Mouse (Mus musculus): Measurements from ENCODE around the gene Mei1. TPM values are rescaled to one million over a fixed set of nuclear protein-coding genes. Genes with fewer than 3 reads are reported as not detected.

Mei1 gene
- total and polyA plus RNA-seq, 3 experiments = 0.04 TPM; not detected in 2

DNA sequence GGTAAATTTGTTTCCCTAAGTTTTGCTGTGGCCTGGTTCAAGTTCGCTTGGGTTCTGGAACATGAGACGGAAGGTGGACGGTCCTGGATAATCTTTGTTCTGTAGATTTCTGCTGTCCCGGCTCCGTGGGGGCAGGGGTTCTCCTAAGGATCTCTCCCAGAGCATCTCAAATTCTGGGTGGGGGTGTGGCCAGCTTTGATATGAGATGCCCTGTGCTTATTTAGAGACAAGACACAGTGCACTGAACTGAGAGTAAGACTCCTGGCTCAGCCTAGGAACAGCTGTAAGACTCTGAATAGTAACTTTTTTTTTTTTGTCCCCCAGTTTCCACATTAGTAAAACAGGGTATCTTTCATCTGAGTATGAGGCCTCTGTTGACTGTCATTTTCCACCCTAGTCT, 58.6 kb downstream of the Mei1 start:
- H3K4me1 ChIP-seq (ENCODE audit: control insufficient read depth in 1 of 2, insufficient read depth in 2 of 2) = peaks cover 18 to 41% of the 10 kb centered on the region in 2 experiments
- DNase-seq (ENCODE audit: extremely low read depth) = no peak
- in situ Hi-C loops (cut with MboI; ENCODE audit: low pct_ligation_motif_present, low pct_unique_long_range_greater_than_20kb, low sequenced_read_pairs) (no loop called here), dilution Hi-C loops (cut with MboI; ENCODE audit: extremely low pct_ligation_motif_present, extremely low pct_unique_long_range_greater_than_20kb, low sequenced_read_pairs) (no loop called here)
- H3K27ac ChIP-seq (ENCODE audit: insufficient read depth, low read depth) = peak overlapping the region; percentile 68; the same call in 1 of the 2 replicates
- peaks cover 29% of the 10 kb centered on the region for H3K79me2 ChIP-seq (replicated peaks; ENCODE audit: control insufficient read depth, extremely low read depth, insufficient read depth, poor library complexity, severe bottlenecking)
- peak overlapping the region; percentile 91 for H3K9ac ChIP-seq (ENCODE audit: insufficient read depth, low read depth)
- TF ChIP-seq USF2 (conservative IDR thresholded peaks at IDR 0.05; ENCODE audit: low read depth, low read length) = no peak
- no peak for TF ChIP-seq NRF1 (IDR thresholded peaks at IDR 0.05; ENCODE audit: low read depth, low read length)
- TF ChIP-seq ELF1 (IDR thresholded peaks at IDR 0.05; ENCODE audit: low read depth, low read length) = no peak
- no peak for TF ChIP-seq HCFC1 (IDR thresholded peaks at IDR 0.05; ENCODE audit: low read depth, low read length)
- no peak for TF ChIP-seq POLR2AphosphoS2 (IDR thresholded peaks at IDR 0.05; ENCODE audit: low read depth, low read length)
- TF ChIP-seq RAD21 (IDR thresholded peaks at IDR 0.05; ENCODE audit: low read depth, low read length) = no peak
- TF ChIP-seq TBP (conservative IDR thresholded peaks at IDR 0.05; ENCODE audit: low read depth, low read length) = no peak
- no peak for TF ChIP-seq PAX5 (IDR thresholded peaks at IDR 0.05; ENCODE audit: low read length)
- H3K27me3 ChIP-seq (replicated peaks) = no peaks in the 10 kb centered on the region
- no peaks in the 10 kb centered on the region for H3K9me3 ChIP-seq (replicated peaks; ENCODE audit: low read length)
- peak overlapping the region; percentile 77 to 95 (median 94) for H3K4me3 ChIP-seq (replicated peaks in 1 of 3; ENCODE audit: low read depth in 2 of 3, low read length in 2 of 3, poor library complexity in 1 of 3)
- peaks cover 23 to 34% of the 10 kb centered on the region in 2 experiments for H3K36me3 ChIP-seq (replicated peaks in 1 of 2; ENCODE audit: control insufficient read depth in 1 of 2, insufficient read depth in 1 of 2, low read length in 1 of 2)
- peak overlapping the region; percentile 87 for H3K4me2 ChIP-seq (ENCODE audit: insufficient read depth, low read depth, poor library complexity, severe bottlenecking)

DNA sequence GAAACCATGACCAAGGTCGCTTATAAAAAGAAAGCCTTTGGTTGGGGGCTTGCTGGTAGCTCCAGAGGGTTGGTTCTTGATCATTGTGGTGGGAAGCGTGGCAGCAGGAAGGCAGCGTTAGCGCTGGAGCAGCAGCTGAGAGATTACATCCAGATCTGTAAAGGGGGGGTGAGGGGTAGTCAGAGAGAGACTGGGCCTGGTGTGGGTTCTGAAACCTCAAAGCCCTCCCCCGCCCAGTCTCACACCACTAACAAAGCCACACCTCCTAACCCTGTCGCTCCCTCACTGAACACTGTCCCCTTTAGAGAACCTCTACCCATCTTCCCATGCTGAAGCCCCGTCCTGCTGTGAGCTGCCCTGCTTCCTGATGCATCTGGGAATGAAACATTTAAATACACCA, 60.8 kb downstream of the Mei1 start:
- H3K36me3 ChIP-seq (replicated peaks in 1 of 2; ENCODE audit: control insufficient read depth in 1 of 2, insufficient read depth in 1 of 2, low read length in 1 of 2) = peaks cover 35 to 56% of the 10 kb centered on the region in 2 experiments
- no peak overlapping the region for H3K27ac ChIP-seq (ENCODE audit: insufficient read depth, low read depth)
- TF ChIP-seq SMC3 (IDR thresholded peaks at IDR 0.05; ENCODE audit: low read depth, low read length) = no peak
- TF ChIP-seq MYC (IDR thresholded peaks at IDR 0.05; ENCODE audit: low read depth, low read length) = 0 out of 2 replicates have a peak, but pooled peaks have one; percentile 22
- TF ChIP-seq CHD2 (IDR thresholded peaks at IDR 0.05; ENCODE audit: low read length) = no peak
- TF ChIP-seq ELF1 (IDR thresholded peaks at IDR 0.05; ENCODE audit: low read depth, low read length) = no peak
- no peak for TF ChIP-seq GABPA (IDR thresholded peaks at IDR 0.05; ENCODE audit: insufficient replicate concordance, low read depth, low read length)
- no peak for TF ChIP-seq ZMIZ1 (IDR thresholded peaks at IDR 0.05; ENCODE audit: low read depth, low read length)
- peak; percentile 29; the same call in 1 of the 2 replicates for TF ChIP-seq TCF12 (IDR thresholded peaks at IDR 0.05; ENCODE audit: low read depth, low read length)
- TF ChIP-seq NRF1 (IDR thresholded peaks at IDR 0.05; ENCODE audit: low read depth, low read length) = no peak
- in situ Hi-C loops (cut with MboI; ENCODE audit: low pct_ligation_motif_present, low pct_unique_long_range_greater_than_20kb, low sequenced_read_pairs) (no loop called here), dilution Hi-C loops (cut with MboI; ENCODE audit: extremely low pct_ligation_motif_present, extremely low pct_unique_long_range_greater_than_20kb, low sequenced_read_pairs) (no loop called here)
- no peak overlapping the region for H3K4me3 ChIP-seq (replicated peaks in 1 of 3; ENCODE audit: low read depth in 2 of 3, low read length in 2 of 3, poor library complexity in 1 of 3)
- no peak overlapping the region; the same call in 1 of the 2 replicates for H3K9ac ChIP-seq (ENCODE audit: insufficient read depth, low read depth)
- DNase-seq (ENCODE audit: extremely low read depth) = peak; percentile 69
- H3K4me1 ChIP-seq (ENCODE audit: control insufficient read depth in 1 of 2, insufficient read depth in 2 of 2) = peaks cover 30 to 61% of the 10 kb centered on the region in 2 experiments
- H3K4me2 ChIP-seq (ENCODE audit: insufficient read depth, low read depth, poor library complexity, severe bottlenecking) = peak overlapping the region; percentile 35; the same call in 1 of the 2 replicates
- H3K27me3 ChIP-seq (replicated peaks) = no peaks in the 10 kb centered on the region
- no peaks in the 10 kb centered on the region for H3K9me3 ChIP-seq (replicated peaks; ENCODE audit: low read length)
- peaks cover 29% of the 10 kb centered on the region for H3K79me2 ChIP-seq (replicated peaks; ENCODE audit: control insufficient read depth, extremely low read depth, insufficient read depth, poor library complexity, severe bottlenecking)
